Mouse (Mus musculus) G1E (cell line): ENCODE measurements around the gene Rere.

Experiments
- CTCF ChIP-seq: IDR thresholded peaks from 2 replicates; pipeline ENCODE4 v1.5.1; 2012; ENCODE audit warnings: low read depth, low read length, inconsistent platforms, mixed read lengths
- GATA1 ChIP-seq: IDR thresholded peaks from 2 replicates; pipeline ENCODE4 v1.6.1; 2012; ENCODE audit warnings: borderline replicate concordance, low read length, inconsistent platforms, mixed read lengths
- POLR2AphosphoS5 ChIP-seq: IDR thresholded peaks from 2 replicates; pipeline ENCODE4 v1.6.1; 2012; ENCODE audit warnings: low read depth, low read length, inconsistent platforms; ENCODE audit not compliant: insufficient replicate concordance

GRCm38 (mm10) chr4:150349680-150350101 lies 68.2 kb downstream of the Rere start:
- no peak for TF ChIP-seq CTCF
- no peak for TF ChIP-seq GATA1
- TF ChIP-seq POLR2AphosphoS5: no peak
